Mouse (Mus musculus) heart, embryonic 15.5 days (tissue): ENCODE measurements around the gene Tyro3. TPM values are rescaled to one million over a fixed set of nuclear protein-coding genes. Genes with fewer than 3 reads are reported as not detected.

Source experiments
- polyA plus RNA-seq: library from polyadenylated mRNA; unstranded; fragments of >200 nt; fragmentation: Nextera tagmentation; extraction: Ambion mirVana; gene quantifications from 2 replicates; pipeline ENCODE4 v1.2.1, GENCODE M21; 2015

Tyro3 gene
- polyA plus RNA-seq, 1 experiment from 2014 or later = 6.2 TPM

Other genes with a start within 250 kb of the Tyro3 start
- gene Nusap1, start 179.4 kb upstream of the Tyro3 start, polyA plus RNA-seq = 43.1 and 45.1 TPM in 2 replicates
- 16.4 and 17.0 TPM in 2 replicates for gene Oip5, start 179.3 kb upstream of the Tyro3 start, polyA plus RNA-seq
- gene Ndufaf1, start 134.9 kb upstream of the Tyro3 start, polyA plus RNA-seq = 49.5 and 58.6 TPM in 2 replicates
- gene Rtf1, start 122.7 kb upstream of the Tyro3 start, polyA plus RNA-seq = 22.0 and 24.4 TPM in 2 replicates
- 2.0 and 2.4 TPM in 2 replicates for gene Itpka, start 55.4 kb upstream of the Tyro3 start, polyA plus RNA-seq
- 0.10 and 0.22 TPM in 2 replicates for gene Ltk, start 37.3 kb upstream of the Tyro3 start, polyA plus RNA-seq
- gene Rpap1, start 10.2 kb upstream of the Tyro3 start, polyA plus RNA-seq = 15.4 and 20.6 TPM in 2 replicates
- 19.3 and 22.0 TPM in 2 replicates for gene Mga, start 99.5 kb downstream of the Tyro3 start, polyA plus RNA-seq
- 1.8 and 3.0 TPM in 2 replicates for gene Mapkbp1, start 175.0 kb downstream of the Tyro3 start, polyA plus RNA-seq
- gene Jmjd7, start 229.8 kb downstream of the Tyro3 start, polyA plus RNA-seq = 12.3 and 16.6 TPM in 2 replicates
- 3.1 and 4.1 TPM in 2 replicates for gene Gm28042, start 229.8 kb downstream of the Tyro3 start, polyA plus RNA-seq
- 0.90 and 1.3 TPM in 2 replicates for gene Pla2g4b, start 235.7 kb downstream of the Tyro3 start, polyA plus RNA-seq